Mouse (Mus musculus): ENCODE data around the gene Opcml.

DNA sequence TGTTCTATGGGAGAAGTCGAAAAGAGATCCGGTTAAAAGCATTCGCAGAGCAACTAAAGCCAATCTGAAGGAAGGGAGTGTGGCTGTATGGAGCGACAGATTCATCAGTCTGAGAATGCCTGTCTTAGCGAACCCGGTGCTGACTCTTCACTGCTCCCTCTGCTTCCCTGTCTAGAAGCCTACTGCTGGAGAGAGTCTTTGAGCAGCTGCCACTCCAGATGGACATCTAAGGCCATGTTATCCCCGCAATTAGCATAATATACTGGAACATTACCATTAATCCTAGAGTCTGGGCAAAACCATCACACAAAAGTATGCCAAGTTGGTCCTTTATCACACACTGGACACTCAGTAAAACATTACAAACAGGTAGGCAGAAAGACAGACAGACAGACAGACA lies 206.0 kb downstream of the Opcml start:
- TF ChIP-seq GATA1 (IDR thresholded peaks at IDR 0.05; ENCODE audit: low read length) (no peak), TAL1 (IDR thresholded peaks at IDR 0.05; ENCODE audit: low read length) (no peak)

Data from erythroblast, embryonic 14.5 days (primary cell).